Mouse (Mus musculus) MEL-GATA-1-ER (cell line): ENCODE results near the gene Mrpl9.
A peak's percentile ranks its signal among the peaks of the same experiment; 100 is the strongest.

Experiments
- DNase-seq: peaks from one replicate; pipeline ENCODE4 v3.0.0-alpha.2; 2012; ENCODE audit warnings: low read depth; ENCODE audit errors: extremely low read depth

Mrpl9 gene

DNA sequence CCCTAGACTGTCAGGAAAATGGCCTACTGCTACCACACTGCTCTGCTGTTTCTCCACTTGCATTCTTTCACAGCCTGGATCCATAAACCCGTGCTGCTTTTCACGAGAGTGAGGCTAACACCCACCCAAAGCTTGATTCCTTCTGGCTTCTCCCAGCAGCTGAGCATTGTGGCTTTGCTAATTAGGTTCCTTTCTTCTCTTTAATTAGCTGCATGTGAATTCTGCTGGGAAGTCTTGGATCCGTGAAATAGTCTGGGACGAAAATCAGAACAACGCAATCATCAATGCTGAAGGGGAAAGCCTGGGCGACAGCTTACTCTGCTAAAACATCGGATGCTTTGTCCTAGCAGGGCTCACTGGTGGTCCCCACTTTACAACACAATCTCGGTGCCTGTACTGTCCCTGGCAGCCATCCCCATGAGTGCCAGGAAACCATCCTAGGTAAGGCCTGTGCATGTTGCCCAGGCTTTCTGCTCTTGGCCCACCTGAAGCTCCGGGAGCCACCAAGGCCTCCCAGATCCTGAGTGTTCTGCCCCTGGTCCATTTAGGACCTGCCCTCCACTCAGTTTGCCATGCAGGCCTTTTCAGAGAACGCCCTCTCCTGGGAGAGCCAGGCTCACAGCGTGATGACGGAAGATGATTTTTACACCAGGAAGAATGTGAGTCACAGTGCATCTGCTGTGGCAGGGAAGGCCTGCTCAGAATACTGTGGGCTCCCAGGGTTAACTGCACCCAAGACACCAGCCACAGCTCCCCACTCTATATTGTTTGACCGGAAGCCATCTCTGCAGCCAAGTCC is 22.7 kb downstream of the Mrpl9 start:
- no peak for DNase-seq

DNA sequence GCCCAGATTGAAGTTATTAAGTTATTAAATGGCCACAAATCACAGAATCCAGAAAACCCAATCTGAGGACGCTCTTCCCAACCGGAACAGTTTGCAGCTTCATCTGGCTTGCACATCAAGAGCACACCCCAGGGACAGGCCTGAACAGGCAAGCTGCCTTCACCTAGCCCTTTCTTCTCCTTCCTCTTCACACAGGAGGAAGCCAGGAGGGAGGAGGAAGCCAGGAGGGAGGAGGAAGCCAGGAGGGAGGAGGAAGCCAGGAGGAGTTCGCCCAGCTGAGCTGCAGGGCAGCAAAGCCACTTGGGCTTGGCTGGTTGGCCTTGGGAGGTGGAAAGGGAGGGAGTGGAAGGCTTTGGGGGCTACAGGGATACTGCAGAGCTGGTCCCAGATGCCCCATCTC is 25.8 kb downstream of the Mrpl9 start:
- no peak for DNase-seq

GRCm38 (mm10) chr3:94472447-94473114 is 29.5 kb downstream of the Mrpl9 start:
- no peak for DNase-seq

- DNase-seq, result no peak
Measured at GRCm38 (mm10) chr3:94473115-94473505, 30.0 kb downstream of the Mrpl9 start.

DNA sequence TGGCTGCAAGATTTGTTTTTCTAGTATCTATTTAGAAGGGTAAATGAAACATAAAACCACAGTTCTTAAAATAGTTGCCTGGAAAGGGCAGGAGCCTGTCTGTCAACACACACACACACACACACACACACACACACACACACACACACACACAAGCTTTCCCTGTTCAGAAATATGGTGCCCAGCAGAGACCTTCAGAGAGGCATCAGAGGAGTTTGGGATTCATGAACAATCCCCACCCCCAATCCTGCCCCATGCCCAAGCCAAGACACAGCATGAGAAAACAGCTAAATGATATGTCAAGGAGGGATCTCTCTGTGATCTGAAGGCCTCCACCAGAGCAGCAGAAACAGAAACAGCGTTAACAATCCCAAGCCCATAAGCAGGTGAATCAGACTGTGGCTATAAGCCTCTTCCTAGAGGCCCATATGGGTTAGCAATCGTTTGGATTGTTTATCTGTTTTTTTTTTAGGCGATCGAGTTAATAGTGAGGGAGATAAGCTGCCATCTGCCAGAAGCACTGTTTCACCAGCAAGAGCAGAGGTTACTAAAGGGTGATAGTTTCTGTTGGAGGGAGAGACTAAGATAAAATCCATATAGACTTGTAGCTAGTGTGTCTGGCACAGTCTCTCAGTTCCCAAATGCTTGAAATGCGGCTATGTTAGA is 30.6 kb downstream of the Mrpl9 start:
- no peak for DNase-seq

- no peak for DNase-seq
Measured at GRCm38 (mm10) chr3:94476301-94477035, 33.4 kb downstream of the Mrpl9 start.

DNA sequence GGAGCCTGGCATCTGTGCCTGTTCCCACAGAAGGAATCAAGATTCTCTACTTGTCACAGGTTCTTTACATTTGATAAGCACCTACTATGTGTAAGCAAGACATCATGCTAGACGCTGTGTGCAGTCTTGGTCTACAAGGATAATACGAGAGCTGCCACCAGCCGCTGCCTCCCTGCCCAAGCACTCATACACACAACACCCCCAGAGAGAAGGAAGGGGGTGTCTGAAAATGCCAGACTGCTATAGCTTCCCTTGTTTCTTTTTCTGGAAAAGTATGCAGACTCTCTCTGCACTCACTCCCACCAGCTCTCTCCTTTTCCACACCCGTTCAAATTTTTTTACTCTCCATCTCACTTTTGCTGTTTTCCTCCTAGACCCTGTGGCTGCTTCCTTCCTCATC is 34.3 kb downstream of the Mrpl9 start:
- DNase-seq, result no peak

GRCm38 (mm10) chr3:94477981-94478422 is 34.9 kb downstream of the Mrpl9 start, which contains the start of gene Celf3:
Gene Celf3 (plus strand): TSS chr3:94478295.
- peak; percentile 76 for DNase-seq

- DNase-seq, result no peak
Measured at GRCm38 (mm10) chr3:94478591-94479169, 35.6 kb downstream of the Mrpl9 start.

- no peak for DNase-seq
Measured at GRCm38 (mm10) chr3:94479564-94479963, 36.4 kb downstream of the Mrpl9 start.

- no peak for DNase-seq
Measured at GRCm38 (mm10) chr3:94480291-94480884, 37.3 kb downstream of the Mrpl9 start, which contains the start of gene Riiad1. Gene Riiad1 (minus strand): TSS chr3:94480341.

DNA sequence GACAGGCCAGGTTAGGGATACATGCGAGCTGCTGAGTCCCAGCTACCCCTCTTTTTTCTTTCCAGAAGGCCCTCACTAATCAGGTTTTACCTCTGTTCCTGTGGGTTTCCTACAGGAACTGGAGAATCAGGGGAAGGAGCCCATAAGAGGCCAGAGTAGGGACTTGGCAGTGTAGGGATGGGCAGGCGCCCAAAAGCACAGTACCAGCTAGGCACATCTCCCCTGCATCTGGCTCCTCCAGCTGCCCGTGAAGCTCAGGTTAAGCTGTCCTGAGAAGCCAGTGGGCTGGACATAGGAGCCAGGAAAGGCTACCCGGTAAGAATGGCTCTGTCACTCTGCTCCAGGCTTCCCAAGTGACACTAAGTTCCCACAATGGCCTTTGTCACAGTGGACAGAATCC is 38.3 kb downstream of the Mrpl9 start:
- no peak for DNase-seq

DNA sequence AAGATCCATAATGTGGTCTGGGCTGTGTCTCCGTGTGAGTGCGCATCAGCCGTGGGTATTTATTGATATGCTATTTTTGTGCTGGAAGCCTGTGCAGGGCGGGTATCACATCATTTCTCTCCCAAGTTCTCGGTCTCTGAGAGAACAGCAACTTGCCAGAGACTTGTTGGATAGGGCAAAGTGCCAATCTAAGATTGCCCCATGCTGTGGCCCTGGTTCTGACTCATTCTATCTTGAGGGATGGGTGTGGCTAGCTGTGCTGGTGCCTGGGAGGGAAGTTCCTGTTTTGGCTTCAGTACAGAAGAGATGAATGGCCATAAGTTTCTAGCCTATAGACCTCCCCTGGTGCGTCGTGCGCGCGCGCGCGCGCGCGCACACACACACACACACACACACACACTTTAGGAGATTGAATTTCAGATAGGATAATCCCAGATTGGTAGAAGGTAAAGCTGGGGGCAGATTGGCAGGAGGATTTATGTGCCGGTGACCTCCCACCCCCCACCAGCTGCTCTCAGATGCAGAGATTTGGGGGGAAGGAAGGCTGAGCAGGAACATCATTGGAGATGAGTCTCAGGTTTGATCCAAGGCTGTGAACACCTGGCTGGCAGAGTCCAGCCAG is 39.8 kb downstream of the Mrpl9 start:
- DNase-seq, result peak; percentile 97

GRCm38 (mm10) chr3:94483790-94484439 is 40.8 kb downstream of the Mrpl9 start:
- DNase-seq, result no peak

GRCm38 (mm10) chr3:94485922-94486321 is 42.8 kb downstream of the Mrpl9 start:
- DNase-seq, result no peak

DNA sequence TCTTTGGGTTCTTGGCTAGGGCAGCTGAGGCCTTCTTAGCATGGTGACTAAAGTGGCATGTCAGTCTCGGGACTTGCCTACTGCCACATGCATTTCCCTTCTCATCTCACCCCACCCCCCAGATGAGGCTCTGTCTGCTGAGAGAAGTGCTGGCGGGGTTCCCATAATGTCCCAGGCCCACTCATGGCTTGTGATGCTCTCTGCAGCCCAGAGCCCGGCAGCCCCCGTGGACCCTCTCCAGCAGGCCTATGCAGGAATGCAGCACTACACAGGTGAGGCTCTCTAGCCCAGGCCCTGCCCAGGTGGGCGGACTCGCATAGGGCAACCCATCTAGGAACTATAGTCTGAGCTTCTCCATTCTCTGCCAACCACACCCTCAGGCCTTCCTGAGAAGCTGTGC is 44.5 kb downstream of the Mrpl9 start:
- no peak for DNase-seq

DNA sequence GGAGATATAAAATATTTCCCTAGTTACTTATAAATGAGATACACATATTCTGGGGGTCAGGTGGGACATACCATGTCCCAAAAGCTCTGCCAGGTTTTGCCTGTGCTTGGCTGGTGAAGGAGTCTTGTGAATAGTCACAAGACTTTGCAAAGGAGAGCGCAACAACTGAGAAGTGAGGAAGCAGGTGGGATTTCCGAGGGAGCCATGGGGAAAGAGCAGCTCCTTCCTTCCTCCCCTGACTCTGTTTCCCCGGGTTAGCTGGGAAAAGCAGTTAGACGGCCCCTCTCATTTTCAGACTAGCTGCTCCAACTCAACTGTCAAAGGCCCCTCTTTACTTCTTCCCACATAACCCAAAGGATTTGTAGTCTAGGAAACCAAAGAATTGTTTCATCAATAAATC is 54.0 kb downstream of the Mrpl9 start:
- no peak for DNase-seq
